Mouse (Mus musculus): ENCODE measurements at regions not wholly inside any gene's neighbourhood (a gene's known extent, or its start where the extent isn't known, plus 50 kb on each side); places are given as distances from the start of the nearest gene placed in this dataset.
A peak's percentile ranks its signal among the peaks of the same experiment; 100 is the strongest.

GRCm38 (mm10) chr16:74514481-74514880 is 102.9 kb upstream of the Robo2 start:
- no peak for ATAC-seq (replicated peaks in 1 of 2; ENCODE audit: insufficient read depth in 1 of 2, low FRiP score in 2 of 2, low TSS enrichment in 1 of 2, low read depth in 1 of 2, poor library complexity in 2 of 2, severe bottlenecking in 2 of 2)

GRCm38 (mm10) chr16:74510383-74510782 is 98.8 kb upstream of the Robo2 start:
- no peak for ATAC-seq (replicated peaks in 1 of 2; ENCODE audit: insufficient read depth in 1 of 2, low FRiP score in 2 of 2, low TSS enrichment in 1 of 2, low read depth in 1 of 2, poor library complexity in 2 of 2, severe bottlenecking in 2 of 2)

- ATAC-seq (replicated peaks in 1 of 2; ENCODE audit: insufficient read depth in 1 of 2, low FRiP score in 2 of 2, low TSS enrichment in 1 of 2, low read depth in 1 of 2, poor library complexity in 2 of 2, severe bottlenecking in 2 of 2) = no peak
These were observed 97.9 kb upstream of the Robo2 start for GRCm38 (mm10) chr16:74509489-74509888.

- no peak for ATAC-seq (replicated peaks in 1 of 2; ENCODE audit: insufficient read depth in 1 of 2, low FRiP score in 2 of 2, low TSS enrichment in 1 of 2, low read depth in 1 of 2, poor library complexity in 2 of 2, severe bottlenecking in 2 of 2)
These were observed 95.1 kb upstream of the Robo2 start for GRCm38 (mm10) chr16:74506719-74507118.

- no peak for ATAC-seq (replicated peaks in 1 of 2; ENCODE audit: insufficient read depth in 1 of 2, low FRiP score in 2 of 2, low TSS enrichment in 1 of 2, low read depth in 1 of 2, poor library complexity in 2 of 2, severe bottlenecking in 2 of 2)
These were observed 94.6 kb upstream of the Robo2 start for GRCm38 (mm10) chr16:74506173-74506709.

GRCm38 (mm10) chr16:74504426-74504825 is 92.8 kb upstream of the Robo2 start:
- 0 out of 4 replicates have a peak, but pooled peaks of 1 of the 2 experiments have one; percentile 17 for ATAC-seq (replicated peaks in 1 of 2; ENCODE audit: insufficient read depth in 1 of 2, low FRiP score in 2 of 2, low TSS enrichment in 1 of 2, low read depth in 1 of 2, poor library complexity in 2 of 2, severe bottlenecking in 2 of 2)

- ATAC-seq (replicated peaks in 1 of 2; ENCODE audit: insufficient read depth in 1 of 2, low FRiP score in 2 of 2, low TSS enrichment in 1 of 2, low read depth in 1 of 2, poor library complexity in 2 of 2, severe bottlenecking in 2 of 2) = no peak
These were observed 89.1 kb upstream of the Robo2 start for GRCm38 (mm10) chr16:74500687-74501086.

DNA sequence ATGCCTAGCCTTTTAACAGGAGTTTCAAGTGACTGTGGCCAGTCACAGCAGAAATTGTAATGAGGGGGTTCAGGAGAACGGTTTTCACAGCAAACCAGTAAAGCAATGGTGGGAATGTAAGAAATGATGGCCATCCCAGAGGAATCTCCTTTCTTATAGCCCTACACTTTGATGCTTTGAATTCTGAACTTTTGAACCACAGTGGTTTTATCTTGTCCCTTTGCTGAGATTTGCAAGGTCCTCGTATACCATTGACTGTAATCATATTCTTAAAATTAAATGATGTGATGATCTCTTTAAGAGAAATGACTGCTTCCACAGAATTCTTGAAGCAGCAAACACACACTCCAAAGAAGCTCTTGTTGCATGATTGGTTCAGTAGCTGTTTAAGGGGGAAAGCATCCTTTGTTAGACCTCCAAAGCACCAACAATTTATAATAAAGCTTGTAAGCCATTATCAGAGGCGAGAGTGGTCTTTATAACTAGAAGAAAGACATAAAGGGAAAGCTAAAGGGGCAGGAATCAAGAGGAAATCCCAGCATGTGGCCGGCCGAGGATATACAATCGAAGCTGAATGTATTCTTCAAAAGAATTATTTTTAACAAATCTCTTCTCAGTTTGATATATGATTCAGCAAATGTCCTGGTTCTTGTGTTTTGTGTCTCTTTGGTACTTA is 56.3 kb upstream of the Robo2 start:
- no peak for ATAC-seq (replicated peaks in 1 of 2; ENCODE audit: insufficient read depth in 1 of 2, low FRiP score in 2 of 2, low TSS enrichment in 1 of 2, low read depth in 1 of 2, poor library complexity in 2 of 2, severe bottlenecking in 2 of 2)

GRCm38 (mm10) chr16:74467159-74467558 is 55.5 kb upstream of the Robo2 start:
- ATAC-seq (replicated peaks in 1 of 2; ENCODE audit: insufficient read depth in 1 of 2, low FRiP score in 2 of 2, low TSS enrichment in 1 of 2, low read depth in 1 of 2, poor library complexity in 2 of 2, severe bottlenecking in 2 of 2) = no peak

GRCm38 (mm10) chr16:74464835-74465234 is 53.2 kb upstream of the Robo2 start:
- no peak for ATAC-seq (replicated peaks in 1 of 2; ENCODE audit: insufficient read depth in 1 of 2, low FRiP score in 2 of 2, low TSS enrichment in 1 of 2, low read depth in 1 of 2, poor library complexity in 2 of 2, severe bottlenecking in 2 of 2)

DNA sequence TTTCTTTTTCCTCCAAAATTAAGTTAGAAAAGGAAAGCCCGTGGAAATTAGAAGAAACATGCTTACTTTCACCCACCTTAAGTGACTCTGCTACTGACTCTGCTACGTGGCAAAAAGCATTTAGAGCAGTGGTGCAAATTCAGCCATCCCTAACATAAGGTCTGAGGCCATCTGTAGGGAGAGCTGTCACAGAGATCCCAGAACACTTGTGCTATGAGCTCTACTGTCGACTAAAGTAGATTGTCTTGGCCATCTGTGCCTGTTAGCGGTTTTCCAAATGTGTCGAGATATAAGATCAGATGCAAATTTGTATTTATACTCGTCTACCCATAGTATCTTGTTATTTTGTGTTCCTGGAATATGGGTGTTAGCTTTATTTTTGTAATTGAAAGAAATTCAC is 52.7 kb upstream of the Robo2 start:
- ATAC-seq (replicated peaks in 1 of 2; ENCODE audit: insufficient read depth in 1 of 2, low FRiP score in 2 of 2, low TSS enrichment in 1 of 2, low read depth in 1 of 2, poor library complexity in 2 of 2, severe bottlenecking in 2 of 2) = no peak

DNA sequence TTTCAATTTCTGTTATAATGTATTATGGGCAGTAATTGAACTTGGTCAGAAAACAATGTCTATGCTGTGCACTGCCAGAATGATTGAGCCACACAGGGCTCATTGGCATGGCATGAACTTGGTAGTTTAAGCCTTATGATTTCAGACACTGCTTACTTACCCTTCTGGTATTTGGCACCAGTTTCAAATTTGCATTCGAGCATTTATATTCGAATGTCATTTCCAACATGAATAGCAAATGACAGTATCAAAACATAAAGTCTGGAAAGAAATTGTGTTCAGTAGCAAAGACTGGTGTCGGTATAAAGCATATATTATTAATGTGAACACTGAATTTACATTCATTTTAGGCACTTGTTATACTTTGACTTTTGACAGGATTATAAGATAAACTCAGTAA is 50.8 kb upstream of the Robo2 start:
- ATAC-seq (replicated peaks in 1 of 2; ENCODE audit: insufficient read depth in 1 of 2, low FRiP score in 2 of 2, low TSS enrichment in 1 of 2, low read depth in 1 of 2, poor library complexity in 2 of 2, severe bottlenecking in 2 of 2) = no peak
